Mouse (Mus musculus): ENCODE results near the gene Ctc1.

DNA sequence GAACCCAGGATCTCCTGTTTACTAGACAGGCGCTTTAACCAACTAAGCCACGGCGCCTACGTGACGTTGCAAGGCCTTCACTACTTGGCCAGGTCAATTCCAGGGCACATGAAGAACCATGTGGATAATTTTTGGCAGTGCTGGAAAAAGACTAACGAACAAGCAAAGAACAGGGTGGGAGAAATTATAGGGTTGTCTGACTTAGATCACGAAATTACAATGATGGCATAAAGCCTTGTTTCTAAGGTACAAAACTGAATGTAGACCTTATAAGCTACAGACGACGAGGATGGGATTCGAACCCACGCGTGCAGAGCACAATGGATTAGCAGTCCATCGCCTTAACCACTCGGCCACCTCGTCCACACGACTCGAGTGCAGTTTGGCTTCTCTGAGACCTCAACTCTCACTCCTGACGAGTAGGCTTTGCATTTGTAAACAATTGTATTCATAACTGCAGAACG lies 47.1 kb downstream of the Ctc1 start:
- TF ChIP-seq CTCF (IDR thresholded peaks at IDR 0.05; ENCODE audit: insufficient read depth, low read depth, low read length) (no peak), POLR2A (IDR thresholded peaks at IDR 0.05; ENCODE audit: insufficient read depth, low read depth, low read length) (no peak)
